Mouse (Mus musculus) common myeloid progenitor, adult 5-6 weeks (primary cell): ENCODE measurements at regions not wholly inside any gene's neighbourhood (a gene's known extent, or its start where the extent isn't known, plus 50 kb on each side); places are given as distances from the start of the nearest gene placed in this dataset.
A peak's percentile ranks its signal among the peaks of the same experiment; 100 is the strongest.

Experiments used
- ATAC-seq: replicated peaks from 2 replicates; pipeline ENCODE4 v1.8.0; 2016; ENCODE audit warnings: low read depth, mild to moderate bottlenecking, moderate TSS enrichment, inconsistent platforms; ENCODE audit not compliant: poor library complexity, severe bottlenecking

DNA sequence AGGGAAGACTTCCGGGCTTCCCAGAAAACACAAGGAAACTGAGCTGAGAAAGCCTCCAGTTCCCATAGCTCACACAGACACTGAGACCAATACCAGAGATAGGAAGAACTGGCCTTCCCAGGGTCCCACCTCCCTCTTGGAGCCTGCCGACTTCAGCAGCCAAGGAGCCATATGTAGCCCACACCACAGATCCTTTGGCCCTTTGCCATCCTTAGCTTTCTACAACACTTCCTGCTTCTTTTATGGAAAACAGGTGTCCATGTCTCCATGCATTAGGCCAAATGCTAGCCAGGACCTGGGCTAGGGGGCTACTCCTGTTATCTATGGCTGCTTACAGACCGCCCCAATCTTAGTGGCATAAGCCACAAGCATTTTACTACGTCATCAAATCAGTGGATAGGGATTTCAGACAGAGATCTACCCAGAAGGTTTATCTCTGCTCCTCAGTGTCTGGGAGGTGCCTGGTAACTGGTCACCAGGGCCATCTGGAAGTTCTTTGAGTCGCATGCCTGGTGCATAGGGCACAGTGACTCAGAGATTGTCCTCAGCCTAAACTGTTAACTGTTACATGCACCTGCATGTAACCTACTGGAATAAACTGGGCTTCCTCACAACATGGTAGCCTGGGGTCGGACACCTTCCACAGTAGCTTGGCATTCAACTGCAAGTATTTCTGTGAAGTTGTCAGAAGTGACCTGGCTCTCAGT is 378.4 kb downstream of the H2al1j start:
- ATAC-seq, result 0 out of 2 replicates have a peak, but pooled peaks have one; percentile 18

GRCm38 (mm10) chrX:11707330-11707729 is 379.7 kb downstream of the H2al1j start:
- no peak for ATAC-seq

GRCm38 (mm10) chrX:11708325-11708724 is 380.7 kb downstream of the H2al1j start:
- no peak for ATAC-seq

GRCm38 (mm10) chrX:11709326-11709725 is 381.7 kb downstream of the H2al1j start:
- no peak for ATAC-seq

GRCm38 (mm10) chrX:11713423-11713822 is 385.8 kb downstream of the H2al1j start:
- ATAC-seq, result no peak

GRCm38 (mm10) chrX:11716773-11717172 is 389.2 kb downstream of the H2al1j start:
- peak; percentile 87 for ATAC-seq

DNA sequence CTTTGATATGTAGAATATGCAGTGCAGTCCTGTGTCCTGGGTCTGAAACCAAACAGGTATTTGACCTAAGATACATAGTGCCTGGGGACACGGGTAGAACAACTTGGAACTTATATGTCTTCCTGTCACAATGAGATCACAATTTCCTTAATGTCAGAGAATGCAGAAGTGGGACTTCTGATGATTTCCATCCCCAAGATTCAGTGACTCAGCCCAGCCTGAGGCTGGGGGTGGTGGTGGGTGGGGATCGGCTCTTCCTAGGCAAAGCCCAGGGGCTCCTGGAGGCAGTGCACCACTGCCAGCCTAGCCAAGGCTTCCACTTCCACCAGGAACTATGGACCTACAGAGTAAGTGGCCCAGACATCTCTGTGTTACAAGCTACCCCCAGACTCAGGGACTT is 391.2 kb downstream of the H2al1j start:
- ATAC-seq, result peak; percentile 64

DNA sequence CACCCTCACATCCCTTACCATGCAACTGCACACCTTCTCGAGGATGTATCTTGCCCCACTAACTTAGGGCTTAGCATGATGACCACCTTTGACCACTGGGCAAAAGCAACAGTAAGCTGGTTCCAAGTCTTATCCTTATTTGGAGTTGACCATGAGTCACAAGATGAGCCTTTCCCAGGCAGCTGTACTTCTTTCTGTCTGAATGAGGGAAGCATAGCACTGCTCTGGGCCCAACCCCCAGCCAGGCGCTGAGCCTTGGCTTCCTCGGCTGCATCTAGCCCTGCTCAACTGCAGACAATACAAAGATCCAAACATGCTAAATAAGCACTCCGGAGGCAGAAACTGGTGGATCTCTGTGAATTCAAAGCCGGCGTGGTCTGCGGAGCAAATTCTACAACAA is 392.9 kb downstream of the H2al1j start:
- ATAC-seq, result no peak

GRCm38 (mm10) chrX:11722730-11723129 is 395.1 kb downstream of the H2al1j start:
- peak; percentile 50 for ATAC-seq

GRCm38 (mm10) chrX:11724718-11725117 is 397.1 kb downstream of the H2al1j start:
- no peak for ATAC-seq

DNA sequence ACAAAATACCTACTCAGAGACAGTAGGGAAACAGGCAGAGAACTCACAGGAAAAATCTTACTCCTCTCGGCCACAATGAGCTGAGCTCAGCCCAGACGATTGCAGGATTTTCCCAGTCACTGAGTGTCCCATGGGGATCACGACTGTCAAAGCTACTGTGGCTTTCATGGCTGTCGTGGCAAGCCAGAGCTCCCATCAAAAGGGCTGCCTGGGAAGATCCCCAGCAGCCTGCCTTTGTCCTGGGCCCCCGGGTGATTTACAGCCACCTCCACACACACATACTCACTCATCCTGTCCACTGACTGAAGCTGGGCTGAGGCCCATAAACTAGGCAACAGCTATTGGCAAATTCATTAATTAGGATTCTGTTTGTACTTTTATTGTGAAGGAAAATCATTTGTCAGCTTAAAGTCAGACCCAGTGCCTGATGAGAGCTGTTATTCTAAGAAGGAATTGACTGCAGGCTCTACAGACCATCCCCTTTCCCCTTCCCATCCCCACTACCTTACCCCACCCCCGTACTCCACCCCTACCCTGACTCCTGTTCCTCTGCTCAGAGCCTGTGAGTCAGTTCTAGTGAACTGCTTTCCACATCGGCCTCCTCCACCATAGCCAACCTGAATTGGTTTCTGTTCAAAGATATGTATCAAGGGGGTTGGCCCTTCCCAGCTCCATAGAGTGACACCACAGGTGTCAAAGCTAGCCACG is 399.1 kb downstream of the H2al1j start:
- ATAC-seq, result no peak

GRCm38 (mm10) chrX:11728481-11728880 is 400.9 kb downstream of the H2al1j start:
- ATAC-seq, result no peak

GRCm38 (mm10) chrX:11729992-11730391 is 402.4 kb downstream of the H2al1j start:
- no peak for ATAC-seq

DNA sequence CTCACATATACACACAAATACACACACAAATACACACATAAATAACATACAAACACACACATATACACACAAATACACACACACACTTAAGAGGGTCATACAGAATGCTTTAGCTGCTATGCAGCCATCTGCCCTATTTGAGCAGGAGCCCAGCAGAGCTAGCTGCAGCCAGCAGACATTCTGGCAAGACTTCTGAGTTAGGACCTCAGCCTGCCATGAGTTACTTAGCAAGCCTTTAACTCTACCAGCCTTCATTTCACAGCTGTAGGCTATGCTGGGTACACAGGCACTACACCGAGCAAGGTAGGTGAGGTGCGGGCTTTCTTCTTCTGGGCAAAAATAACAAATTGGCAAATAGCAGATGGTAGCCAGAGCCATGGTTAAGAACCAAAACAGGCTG is 404.7 kb downstream of the H2al1j start:
- no peak for ATAC-seq

- ATAC-seq, result no peak
Measured at GRCm38 (mm10) chrX:11734505-11735435, 407.1 kb downstream of the H2al1j start.

DNA sequence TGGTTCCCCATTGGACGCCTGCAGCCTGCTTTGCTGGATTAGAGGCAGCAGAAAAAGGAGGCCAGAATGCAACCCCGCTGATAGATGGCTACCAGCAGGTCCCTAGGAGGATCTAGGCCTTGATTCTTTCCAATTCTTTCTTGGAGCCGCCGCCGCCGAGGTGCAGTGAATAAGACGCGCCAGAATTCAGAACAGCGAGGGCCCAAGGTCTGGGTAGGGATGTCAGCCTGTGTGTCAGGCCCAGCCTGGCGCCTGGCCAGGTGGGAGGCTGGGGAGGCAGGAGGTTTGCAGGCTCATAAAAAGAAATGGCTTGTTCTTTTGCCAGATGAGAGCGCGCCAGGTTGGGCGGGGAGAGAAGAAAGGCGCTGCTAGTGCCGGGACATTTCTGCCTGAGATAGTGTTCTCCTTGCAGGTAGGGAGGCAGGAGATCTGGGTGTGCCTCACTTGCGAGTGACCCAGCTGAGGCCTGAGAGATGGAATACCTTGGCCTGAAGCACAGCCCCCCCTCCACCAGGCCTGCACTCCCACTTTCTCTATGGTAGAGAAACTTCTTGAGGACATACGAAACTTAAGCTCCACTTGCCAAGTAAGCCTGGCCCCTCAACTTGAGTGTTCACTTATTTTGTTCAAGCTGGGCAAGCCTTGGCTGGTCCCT is 408.0 kb downstream of the H2al1j start:
- no peak for ATAC-seq

DNA sequence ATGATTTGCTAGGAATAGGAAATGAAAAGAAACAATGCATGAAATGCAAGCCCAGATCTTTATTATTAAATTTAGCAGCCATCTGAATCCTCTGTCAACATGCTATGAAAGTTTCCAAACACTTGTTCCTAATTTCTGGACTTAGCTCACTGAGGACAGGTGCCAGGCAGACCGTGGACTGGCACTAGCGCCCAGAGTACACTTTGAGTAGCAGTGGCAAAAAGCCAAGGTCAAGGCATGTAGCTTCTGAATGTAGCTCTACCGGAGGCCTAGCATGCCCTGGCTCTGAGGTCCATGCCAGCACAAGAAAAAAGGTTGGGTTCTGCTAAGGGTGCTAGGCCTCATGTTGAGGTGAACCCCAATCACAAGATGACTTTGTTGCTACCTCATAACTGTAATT is 408.9 kb downstream of the H2al1j start:
- ATAC-seq, result no peak

GRCm38 (mm10) chrX:11739565-11739964 is 411.9 kb downstream of the H2al1j start:
- ATAC-seq, result no peak

- no peak for ATAC-seq
Measured at GRCm38 (mm10) chrX:11745911-11746310, 414.2 kb downstream of the Bcor start.
